Mouse (Mus musculus) C2C12 (cell line): ENCODE data around the gene Ncmap.

Experiments
- CEBPB ChIP-seq: IDR thresholded peaks from one replicate; pipeline ENCODE4 v1.6.1; 2011; ENCODE audit warnings: low read depth, mild to moderate bottlenecking, control low read depth, moderate library complexity
- CTCF ChIP-seq: IDR thresholded peaks from one replicate; pipeline ENCODE4 v1.5.1; 2011; ENCODE audit not compliant: control insufficient read depth, insufficient read depth, insufficient read length
- MAX ChIP-seq: IDR thresholded peaks from one replicate; pipeline ENCODE4 v1.6.1; 2011; ENCODE audit warnings: mild to moderate bottlenecking, control low read depth
- MYOD1 ChIP-seq: IDR thresholded peaks from one replicate; pipeline ENCODE4 v1.6.1; 2011; ENCODE audit warnings: low read depth; ENCODE audit not compliant: control insufficient read depth, insufficient read length
- MYOG ChIP-seq: IDR thresholded peaks from one replicate; pipeline ENCODE4 v1.6.1; 2011; ENCODE audit not compliant: control insufficient read depth, insufficient read length; ENCODE audit errors: extremely low read depth
- USF1 ChIP-seq: IDR thresholded peaks from one replicate; pipeline ENCODE4 v1.6.1; 2011; ENCODE audit warnings: low read depth, mild to moderate bottlenecking, control low read depth, moderate library complexity

GRCm38 (mm10) chr4:135358736-135359135, 39.3 kb downstream of the Ncmap start:
- no peak for TF ChIP-seq CTCF
- TF ChIP-seq MYOG: no peak
- TF ChIP-seq MYOD1: no peak
- no peak for TF ChIP-seq USF1
- no peak for TF ChIP-seq CEBPB
- no peak for TF ChIP-seq MAX
